Mouse (Mus musculus) kidney, adult 2 months (tissue): ENCODE results near the gene C1s1. TPM values are rescaled to one million over a fixed set of nuclear protein-coding genes. Genes with fewer than 3 reads are reported as not detected.
"Not testable (repeated sequence)": the region's sequence is repeated elsewhere in the genome, so short reads cannot be mapped to it uniquely, and the experiment has no call there.

Experiments used
- DNase-seq: peaks from one replicate; pipeline ENCODE4 v3.0.0; 2021
- H3K27ac ChIP-seq: fragments of 200-500 bp; 2 replicates; pipeline ENCODE4 v1.5.1; 2012; ENCODE audit warnings: low read depth, low read length, control low read depth, inconsistent platforms; ENCODE audit not compliant: insufficient read depth
- H3K27me3 ChIP-seq: fragments of 200-500 bp; replicated peaks from 2 replicates; pipeline ENCODE4 v1.6.1; 2012; ENCODE audit warnings: mild to moderate bottlenecking, moderate library complexity, low read length, inconsistent platforms; ENCODE audit not compliant: control insufficient read depth, insufficient read depth
- H3K36me3 ChIP-seq: fragments of 200-500 bp; 2 replicates; pipeline ENCODE4 v1.6.1; 2012; ENCODE audit warnings: mild to moderate bottlenecking, moderate library complexity, low read length, inconsistent platforms; ENCODE audit not compliant: control insufficient read depth, insufficient read depth
- H3K4me1 ChIP-seq: fragments of 200-500 bp; 2 replicates; pipeline ENCODE4 v1.6.1; 2011; ENCODE audit warnings: low read length; ENCODE audit not compliant: control insufficient read depth, insufficient read depth
- H3K4me3 ChIP-seq: fragments of 200-500 bp; 2 replicates; pipeline ENCODE4 v1.5.1; 2011; ENCODE audit warnings: mild to moderate bottlenecking, low read depth, low read length, control low read depth; ENCODE audit not compliant: insufficient read depth
- CTCF ChIP-seq: fragments of 200-500 bp; conservative IDR thresholded peaks from 2 replicates; pipeline ENCODE4 v1.5.1; 2011; ENCODE audit warnings: low read depth, mild to moderate bottlenecking, control low read depth, low read length, moderate library complexity, mixed read lengths; ENCODE audit not compliant: insufficient read depth, insufficient read length
- POLR2A ChIP-seq: fragments of 200-500 bp; IDR thresholded peaks from one replicate; pipeline ENCODE4 v1.6.1; 2011; ENCODE audit warnings: low read depth, low read length, control low read depth
- WGBS: fragments of 180-500 bp; shearing (Covaris S2); methylation state at CpG from one replicate; pipeline ENCODE4 v1.1.7; 2018; 5-methylcytosine and 5-hydroxymethylcytosine counted together
- polyA plus RNA-seq: library from polyadenylated mRNA; depleted of rRNA; stranded (reverse); fragments of >200 nt; gene quantifications from 2 replicates; pipeline ENCODE4 v1.2.3, GENCODE M21; 2012

C1s1 gene
- polyA plus RNA-seq, 1 experiment: 38.1 TPM

GRCm38 (mm10) chr6:124544466-124544865 is 2.3 kb upstream of the C1s1 start:
- 73% methylated on average over 6 of the region's 6 CpGs for WGBS
- no peaks in the 10 kb centered on the region for H3K27me3 ChIP-seq
- H3K27ac ChIP-seq: no peak overlapping the region
- DNase-seq: peak; percentile 24
- TF ChIP-seq POLR2A: no peak
- TF ChIP-seq CTCF: peak; percentile 32; the same call in 1 of the 2 replicates
- no peak overlapping the region for H3K4me3 ChIP-seq
- no peaks in the 10 kb centered on the region for H3K36me3 ChIP-seq
- H3K4me1 ChIP-seq: no peaks in the 10 kb centered on the region

DNA sequence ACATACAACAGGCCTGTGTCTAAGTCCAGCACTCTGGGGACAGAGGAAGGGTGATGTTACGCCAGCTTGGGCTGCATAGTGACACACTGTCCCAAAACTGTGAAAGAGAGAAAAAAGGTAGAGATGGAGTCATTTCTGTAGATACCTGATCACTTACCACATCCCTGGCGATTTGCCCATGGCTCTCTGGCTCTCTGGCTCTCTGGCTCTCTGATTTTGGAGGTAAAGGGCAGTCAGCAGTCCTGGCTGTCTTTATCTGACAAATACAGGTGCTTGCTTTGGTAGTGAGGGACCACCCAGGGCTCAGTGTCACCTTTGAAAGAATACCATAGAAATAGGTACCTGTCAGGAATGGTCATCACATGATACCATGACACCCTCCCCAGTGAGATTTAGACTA is 983 bp downstream of the C1s1 start:
- not testable (repeated sequence) for H3K4me1 ChIP-seq, DNase-seq, H3K27ac ChIP-seq, H3K4me3 ChIP-seq, H3K36me3 ChIP-seq, H3K27me3 ChIP-seq
- 79% methylated on average over 2 of the region's 2 CpGs for WGBS

- 83% methylated on average over 8 of the region's 8 CpGs for WGBS
- H3K36me3 ChIP-seq, H3K4me3 ChIP-seq, H3K27me3 ChIP-seq, DNase-seq, H3K27ac ChIP-seq, H3K4me1 ChIP-seq: not testable (repeated sequence)
Observed at GRCm38 (mm10) chr6:124536125-124536829, 5.9 kb downstream of the C1s1 start.

GRCm38 (mm10) chr6:124531077-124531476 is 11.1 kb downstream of the C1s1 start:
- no peaks in the 10 kb centered on the region; the same call in 1 of the 2 replicates for H3K4me1 ChIP-seq
- 89% methylated on average over 8 of the region's 8 CpGs for WGBS
- H3K4me3 ChIP-seq: no peak overlapping the region
- TF ChIP-seq POLR2A (no peak), CTCF (no peak)
- H3K27ac ChIP-seq: no peak overlapping the region
- H3K36me3 ChIP-seq: no peaks in the 10 kb centered on the region
- H3K27me3 ChIP-seq: no peaks in the 10 kb centered on the region; the same call in 1 of the 2 replicates
- no peak for DNase-seq

DNA sequence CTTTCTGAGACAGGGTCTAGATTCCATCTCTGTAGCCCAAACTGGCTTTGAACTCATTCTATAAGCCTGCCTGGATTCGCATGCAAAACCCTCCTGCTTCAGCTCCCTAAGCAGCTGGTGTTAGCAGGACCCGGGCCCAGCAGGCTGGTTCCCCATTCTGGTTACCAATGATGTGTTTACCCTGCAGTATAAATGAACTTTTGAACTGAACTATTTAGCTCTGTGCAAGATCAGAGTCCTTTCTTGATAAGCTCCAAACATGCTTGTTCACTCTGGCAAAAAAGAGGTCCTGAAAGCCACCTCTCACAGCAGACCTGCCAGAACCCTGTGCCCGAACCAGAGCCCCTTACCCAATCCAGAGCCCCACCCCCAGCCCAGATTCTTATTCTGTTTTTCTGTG is 14.3 kb downstream of the C1s1 start:
- 68% methylated on average over 3 of the region's 3 CpGs for WGBS
- DNase-seq: no peak
- no peak for TF ChIP-seq POLR2A
- TF ChIP-seq CTCF: no peak
- H3K36me3 ChIP-seq: no peaks in the 10 kb centered on the region
- no peaks in the 10 kb centered on the region for H3K27me3 ChIP-seq
- no peaks in the 10 kb centered on the region; the same call in 1 of the 2 replicates for H3K4me1 ChIP-seq
- no peak overlapping the region for H3K27ac ChIP-seq
- H3K4me3 ChIP-seq: no peak overlapping the region

GRCm38 (mm10) chr6:124522082-124522481 is 20.1 kb downstream of the C1s1 start:
- DNase-seq, H3K36me3 ChIP-seq, H3K4me3 ChIP-seq, H3K27ac ChIP-seq, H3K4me1 ChIP-seq, H3K27me3 ChIP-seq: not testable (repeated sequence)
- 78% methylated on average over 7 of the region's 7 CpGs for WGBS

DNA sequence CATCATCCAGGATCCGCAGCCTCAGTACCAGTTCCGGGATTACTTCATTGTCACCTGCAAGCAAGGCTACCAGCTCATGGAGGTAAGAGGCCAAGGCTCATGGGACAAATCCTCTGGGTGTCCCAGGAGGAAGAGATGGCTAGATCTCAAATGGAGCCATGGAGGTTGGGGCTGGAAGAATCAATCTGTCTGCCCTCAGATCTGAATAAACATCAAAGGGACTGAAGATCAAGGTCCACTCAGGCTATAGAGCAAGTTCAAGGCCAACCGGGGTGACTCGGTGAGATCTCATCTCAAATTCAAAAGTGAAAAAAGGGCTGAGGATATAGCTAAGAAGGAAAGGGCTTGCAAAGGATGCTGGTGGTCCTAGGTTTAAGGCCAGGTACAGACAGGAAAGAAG is 24.4 kb downstream of the C1s1 start:
- not testable (repeated sequence) for H3K27ac ChIP-seq, DNase-seq, H3K4me1 ChIP-seq, H3K4me3 ChIP-seq, H3K36me3 ChIP-seq, H3K27me3 ChIP-seq
- 89% methylated on average over 4 of the region's 4 CpGs for WGBS

DNA sequence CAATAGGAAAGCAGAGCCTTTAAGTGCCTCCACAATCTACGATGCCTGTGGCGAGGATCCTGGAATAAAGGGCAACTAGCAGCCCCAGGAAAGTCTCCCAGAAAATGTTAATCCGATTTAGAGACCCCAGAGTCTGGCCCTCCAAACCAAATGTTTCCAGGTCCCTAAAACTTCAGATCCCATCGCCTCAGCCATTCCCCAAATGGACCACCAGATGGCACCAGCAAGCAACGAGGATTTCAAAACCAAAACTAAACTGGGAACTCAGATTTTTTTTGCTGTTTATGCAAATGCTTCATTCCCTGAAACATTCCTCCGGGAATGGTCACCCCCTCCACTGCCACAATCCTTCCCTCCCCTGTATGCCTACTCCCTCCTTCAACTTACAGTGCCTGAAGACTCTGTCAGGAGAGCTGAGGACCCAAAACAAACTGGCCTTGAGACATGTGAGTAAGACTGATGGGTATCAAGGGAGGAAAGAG is 29.8 kb downstream of the C1s1 start, which contains the start of gene C1ra:
Gene C1ra (plus strand): TSS at position 51 of the 482 bp plus-strand sequence.
- H3K27me3 ChIP-seq: no peaks in the 10 kb centered on the region
- H3K27ac ChIP-seq: no peak within 1 kb of the TSS
- 3% methylated on average over 6 of the region's 6 CpGs for WGBS
- TF ChIP-seq POLR2A (no peak), CTCF (peak; percentile 69)
- no peaks in the 10 kb centered on the region for H3K36me3 ChIP-seq
- H3K4me3 ChIP-seq: peak within 1 kb of the TSS; percentile 61
- DNase-seq: peak; percentile 73
- H3K4me1 ChIP-seq: no peaks in the 10 kb centered on the region
